Mouse (Mus musculus): ENCODE data around the gene Znhit1. TPM values are rescaled to one million over a fixed set of nuclear protein-coding genes. Genes with fewer than 3 reads are reported as not detected.

Znhit1 gene
- polyA plus RNA-seq, 1 experiment: 308 TPM

DNA sequence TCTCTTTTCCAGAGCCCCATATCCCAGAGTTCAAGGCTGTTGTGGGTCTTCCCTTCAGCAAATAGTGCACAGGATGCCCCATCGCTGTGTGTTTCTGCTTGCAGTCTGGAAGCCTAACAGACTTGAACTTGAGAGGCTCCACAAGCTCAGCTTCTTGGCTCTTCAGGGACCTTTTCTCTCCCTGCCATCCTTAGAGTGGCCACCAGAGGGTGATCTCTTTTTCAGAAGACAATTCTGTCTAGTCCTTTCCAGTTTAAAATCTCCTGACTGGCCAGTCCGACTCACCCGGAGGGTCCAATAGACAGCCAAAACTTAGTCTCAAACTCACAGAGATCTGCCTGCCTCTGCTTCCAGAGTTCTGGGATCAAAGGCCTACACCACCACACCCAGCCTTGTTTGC, 22.2 kb upstream of the Znhit1 start:
- Histone ChIP-seq H3K36me3 (ENCODE audit: control insufficient read depth, insufficient read depth, low read length) (no peaks in the 10 kb centered on the region), H3K4me3 (ENCODE audit: control insufficient read depth, low read depth, low read length) (no peak overlapping the region), H3K27ac (ENCODE audit: control insufficient read depth, insufficient read depth, low read depth, low read length) (no peak overlapping the region), H3K27me3 (ENCODE audit: control insufficient read depth, insufficient read depth, low read length) (no peaks in the 10 kb centered on the region), H3K4me1 (ENCODE audit: control insufficient read depth, insufficient read depth, low read length) (no peaks in the 10 kb centered on the region)
- TF ChIP-seq CTCF (IDR thresholded peaks at IDR 0.05; ENCODE audit: control insufficient read depth, insufficient read depth, insufficient replicate concordance, low read depth, low read length) (no peak), POLR2A (IDR thresholded peaks at IDR 0.05; ENCODE audit: control insufficient read depth, low read depth, low read length) (no peak)

DNA sequence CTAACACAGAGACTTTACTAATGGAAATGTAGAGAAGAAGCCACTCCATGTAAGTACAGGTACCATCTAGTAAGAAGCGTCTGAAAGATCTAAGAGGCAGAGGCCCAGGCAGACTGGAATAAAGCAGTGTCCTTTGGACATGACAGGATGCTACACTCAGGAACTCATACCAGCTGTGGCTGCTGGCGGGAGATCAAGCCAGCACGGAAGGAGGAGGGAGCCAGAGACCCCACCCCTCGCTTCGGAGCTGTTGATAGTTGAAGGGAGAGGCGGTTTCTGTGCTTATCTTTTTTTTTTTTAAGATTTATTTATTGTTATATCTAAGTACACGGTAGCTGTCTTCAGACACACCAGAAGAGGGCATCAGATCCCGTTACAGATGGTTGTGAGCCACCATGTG, 19.5 kb upstream of the Znhit1 start:
- Histone ChIP-seq H3K4me3 (ENCODE audit: control insufficient read depth, low read depth, low read length) (no peak overlapping the region), H3K4me1 (ENCODE audit: control insufficient read depth, insufficient read depth, low read length) (no peaks in the 10 kb centered on the region), H3K36me3 (ENCODE audit: control insufficient read depth, insufficient read depth, low read length) (no peaks in the 10 kb centered on the region), H3K27ac (ENCODE audit: control insufficient read depth, insufficient read depth, low read depth, low read length) (no peak overlapping the region), H3K27me3 (ENCODE audit: control insufficient read depth, insufficient read depth, low read length) (no peaks in the 10 kb centered on the region)
- TF ChIP-seq CTCF (IDR thresholded peaks at IDR 0.05; ENCODE audit: control insufficient read depth, insufficient read depth, insufficient replicate concordance, low read depth, low read length): no peak
- no peak for TF ChIP-seq POLR2A (IDR thresholded peaks at IDR 0.05; ENCODE audit: control insufficient read depth, low read depth, low read length)

DNA sequence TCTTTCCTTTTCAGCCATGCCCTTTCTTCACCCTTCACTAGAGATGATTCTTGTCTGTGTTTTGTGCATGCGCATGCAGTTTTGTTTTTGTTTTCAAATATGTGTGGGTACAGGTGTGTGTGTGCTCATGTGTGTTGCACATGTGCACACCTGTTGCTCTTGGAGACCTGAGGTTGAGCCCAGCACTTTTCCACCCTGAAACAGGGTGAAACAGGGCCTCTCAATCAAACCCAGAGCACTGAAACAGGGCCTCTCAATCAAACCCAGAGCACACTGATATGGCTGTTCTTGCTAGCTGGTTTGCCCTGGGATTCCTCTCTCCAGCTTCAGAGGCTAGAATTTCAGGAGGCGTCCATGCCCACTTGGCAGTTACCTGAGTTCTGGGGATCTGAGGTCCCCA, 12.8 kb upstream of the Znhit1 start:
- no peaks in the 10 kb centered on the region for H3K36me3 ChIP-seq (ENCODE audit: control insufficient read depth, insufficient read depth, low read length)
- H3K27ac ChIP-seq (ENCODE audit: control insufficient read depth, insufficient read depth, low read depth, low read length): no peak overlapping the region
- H3K27me3 ChIP-seq (ENCODE audit: control insufficient read depth, insufficient read depth, low read length): no peaks in the 10 kb centered on the region
- peaks cover 3% of the 10 kb centered on the region; the same call in 1 of the 2 replicates for H3K4me1 ChIP-seq (ENCODE audit: control insufficient read depth, insufficient read depth, low read length)
- H3K4me3 ChIP-seq (ENCODE audit: control insufficient read depth, low read depth, low read length): no peak overlapping the region
- TF ChIP-seq CTCF (IDR thresholded peaks at IDR 0.05; ENCODE audit: control insufficient read depth, insufficient read depth, insufficient replicate concordance, low read depth, low read length) (no peak), POLR2A (IDR thresholded peaks at IDR 0.05; ENCODE audit: control insufficient read depth, low read depth, low read length) (no peak)

DNA sequence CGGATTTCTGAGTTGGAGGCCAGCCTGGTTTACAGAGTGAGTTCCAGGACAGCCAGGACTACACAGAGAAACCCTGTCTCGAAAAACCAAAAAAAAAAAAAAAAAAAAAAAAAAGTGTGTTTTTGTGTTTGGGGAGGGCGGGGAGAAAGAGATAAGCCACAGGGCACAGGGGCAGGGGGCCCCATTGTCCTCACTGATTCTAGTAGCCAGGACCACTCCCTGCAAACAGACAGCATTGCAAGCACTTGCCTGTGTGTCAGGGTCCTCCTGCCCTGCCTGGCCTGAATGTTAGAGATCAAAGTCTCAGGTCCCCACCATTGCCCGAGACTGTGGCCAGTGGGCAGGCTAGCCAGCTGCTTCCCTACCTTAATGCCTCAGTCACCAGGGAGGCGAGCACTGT, 11.6 kb upstream of the Znhit1 start:
- Histone ChIP-seq H3K27me3 (ENCODE audit: control insufficient read depth, insufficient read depth, low read length) (no peaks in the 10 kb centered on the region), H3K27ac (ENCODE audit: control insufficient read depth, insufficient read depth, low read depth, low read length) (no peak overlapping the region), H3K36me3 (ENCODE audit: control insufficient read depth, insufficient read depth, low read length) (no peaks in the 10 kb centered on the region; the same call in 1 of the 2 replicates), H3K4me3 (ENCODE audit: control insufficient read depth, low read depth, low read length) (no peak overlapping the region), H3K4me1 (ENCODE audit: control insufficient read depth, insufficient read depth, low read length) (peaks cover 3% of the 10 kb centered on the region; the same call in 1 of the 2 replicates)
- no peak for TF ChIP-seq POLR2A (IDR thresholded peaks at IDR 0.05; ENCODE audit: control insufficient read depth, low read depth, low read length)
- TF ChIP-seq CTCF (IDR thresholded peaks at IDR 0.05; ENCODE audit: control insufficient read depth, insufficient read depth, insufficient replicate concordance, low read depth, low read length): no peak

DNA sequence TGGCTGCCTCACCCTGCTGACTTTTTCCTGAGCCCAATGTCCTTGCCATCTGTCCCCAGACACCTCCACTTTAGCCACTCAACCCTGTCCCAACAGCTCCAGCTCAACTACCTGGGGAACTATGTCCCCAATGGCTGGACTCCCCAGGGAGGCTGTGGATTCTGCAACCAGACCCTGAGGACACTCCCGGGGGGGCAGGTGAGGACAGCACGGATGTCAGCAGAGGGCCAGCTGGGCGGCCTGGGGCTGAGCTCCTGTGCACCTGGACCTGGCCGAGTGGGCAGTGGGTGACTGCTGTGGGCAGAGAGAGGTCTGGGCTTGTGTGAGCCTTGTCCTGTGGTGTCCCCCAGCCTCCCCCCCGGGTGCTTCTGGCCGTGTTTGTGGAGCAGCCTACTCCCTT, 2.0 kb upstream of the Znhit1 start:
- TF ChIP-seq CTCF (IDR thresholded peaks at IDR 0.05; ENCODE audit: control insufficient read depth, insufficient read depth, insufficient replicate concordance, low read depth, low read length): no peak
- TF ChIP-seq POLR2A (IDR thresholded peaks at IDR 0.05; ENCODE audit: control insufficient read depth, low read depth, low read length): no peak; the same call in 1 of the 2 replicates
- H3K27ac ChIP-seq (ENCODE audit: control insufficient read depth, insufficient read depth, low read depth, low read length): no peak overlapping the region
- no peaks in the 10 kb centered on the region for H3K27me3 ChIP-seq (ENCODE audit: control insufficient read depth, insufficient read depth, low read length)
- H3K36me3 ChIP-seq (ENCODE audit: control insufficient read depth, insufficient read depth, low read length): no peaks in the 10 kb centered on the region
- H3K4me3 ChIP-seq (ENCODE audit: control insufficient read depth, low read depth, low read length): no peak overlapping the region
- H3K4me1 ChIP-seq (ENCODE audit: control insufficient read depth, insufficient read depth, low read length): peaks cover 14% of the 10 kb centered on the region

DNA sequence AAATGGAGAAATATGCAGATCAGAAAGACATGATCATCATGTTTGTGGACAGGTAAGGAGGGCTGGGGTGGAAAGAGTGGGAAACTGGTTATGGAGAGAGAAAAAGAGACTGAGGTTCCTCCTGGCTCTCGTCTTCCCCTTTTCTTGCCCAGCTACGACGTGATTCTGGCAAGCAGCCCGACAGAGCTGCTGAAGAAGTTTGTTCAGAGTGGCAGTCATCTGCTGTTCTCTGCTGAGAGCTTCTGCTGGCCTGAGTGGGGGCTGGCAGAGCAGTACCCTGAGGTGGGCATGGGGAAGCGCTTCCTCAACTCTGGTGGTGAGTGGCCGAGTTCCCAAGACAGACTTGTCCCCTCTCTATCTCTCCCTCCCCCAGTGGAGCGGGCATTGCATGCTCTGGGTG, 599 bp upstream of the Znhit1 start:
- Histone ChIP-seq H3K4me1 (ENCODE audit: control insufficient read depth, insufficient read depth, low read length) (peaks cover 14% of the 10 kb centered on the region), H3K27ac (ENCODE audit: control insufficient read depth, insufficient read depth, low read depth, low read length) (no peak overlapping the region), H3K36me3 (ENCODE audit: control insufficient read depth, insufficient read depth, low read length) (no peaks in the 10 kb centered on the region; the same call in 1 of the 2 replicates), H3K4me3 (ENCODE audit: control insufficient read depth, low read depth, low read length) (no peak overlapping the region), H3K27me3 (ENCODE audit: control insufficient read depth, insufficient read depth, low read length) (no peaks in the 10 kb centered on the region)
- TF ChIP-seq POLR2A (IDR thresholded peaks at IDR 0.05; ENCODE audit: control insufficient read depth, low read depth, low read length) (no peak), CTCF (IDR thresholded peaks at IDR 0.05; ENCODE audit: control insufficient read depth, insufficient read depth, insufficient replicate concordance, low read depth, low read length) (no peak)

DNA sequence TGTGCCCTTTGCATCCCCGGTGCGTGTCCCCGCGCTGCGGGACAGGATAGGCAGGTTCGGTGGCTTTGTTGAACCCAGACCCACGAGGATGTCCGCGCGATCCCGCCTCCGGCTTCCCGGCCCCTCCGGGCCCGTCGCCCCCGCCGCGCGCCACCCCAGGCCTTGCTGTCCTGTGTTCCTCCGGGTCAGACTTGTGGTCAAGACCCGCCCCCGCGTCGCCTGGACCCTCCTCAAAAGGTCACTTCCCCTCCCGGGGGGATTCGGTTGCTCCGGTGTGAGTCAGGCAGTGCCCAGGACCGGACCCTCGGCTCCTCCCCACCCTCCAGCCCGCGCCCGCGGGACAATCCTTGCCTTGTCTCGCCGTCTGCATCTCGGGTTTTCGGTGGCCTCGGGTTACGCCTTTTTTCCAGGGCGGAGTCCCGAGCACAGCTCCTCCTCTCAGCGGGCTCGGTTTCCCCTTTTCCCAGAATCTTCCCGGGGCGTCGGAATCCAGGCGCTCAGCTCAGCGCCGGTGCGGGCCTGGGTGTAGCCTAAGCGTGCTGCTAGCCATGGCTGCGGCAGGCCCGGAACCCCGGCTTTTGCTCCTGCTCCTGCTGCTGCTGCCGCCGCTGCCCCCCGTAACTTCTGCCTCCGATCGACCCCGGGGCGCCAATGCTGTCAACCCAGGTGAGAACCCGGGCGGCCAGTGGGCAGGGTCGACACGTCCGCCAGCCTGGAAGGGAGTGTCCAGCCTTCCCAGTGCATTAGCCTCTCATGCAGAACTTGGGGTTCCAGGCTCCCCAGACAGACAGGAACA, 485 bp downstream of the Znhit1 start:
- H3K27ac ChIP-seq (ENCODE audit: control insufficient read depth, insufficient read depth, low read depth, low read length): peak overlapping the region; percentile 51
- H3K4me1 ChIP-seq (ENCODE audit: control insufficient read depth, insufficient read depth, low read length): peaks cover 15% of the 10 kb centered on the region
- no peaks in the 10 kb centered on the region; the same call in 1 of the 2 replicates for H3K36me3 ChIP-seq (ENCODE audit: control insufficient read depth, insufficient read depth, low read length)
- TF ChIP-seq POLR2A (IDR thresholded peaks at IDR 0.05; ENCODE audit: control insufficient read depth, low read depth, low read length) (no peak), CTCF (IDR thresholded peaks at IDR 0.05; ENCODE audit: control insufficient read depth, insufficient read depth, insufficient replicate concordance, low read depth, low read length) (no peak)
- no peaks in the 10 kb centered on the region for H3K27me3 ChIP-seq (ENCODE audit: control insufficient read depth, insufficient read depth, low read length)
- H3K4me3 ChIP-seq (ENCODE audit: control insufficient read depth, low read depth, low read length): peak overlapping the region; percentile 94

Measured in testis, adult 2 months (tissue).